Mouse (Mus musculus): Measurements from ENCODE around the gene Brd4. TPM values are rescaled to one million over a fixed set of nuclear protein-coding genes. Genes with fewer than 3 reads are reported as not detected.

The Brd4 gene
- total RNA-seq, 2 experiments from 2014 or later: 61.8 to 116 TPM

Other genes starting within 250 kb of the Brd4 start
- gene Rrp1b, start 248.6 kb downstream of the Brd4 start, total RNA-seq (2015; ENCODE audit: low replicate concordance): 4.0 and 8.8 TPM in 2 replicates
- 1.5 and 5.4 TPM in 2 replicates for gene Rrp1b, start 248.6 kb downstream of the Brd4 start, total RNA-seq (2017; ENCODE audit: low replicate concordance)
- gene Hsf2bp, start 248.4 kb downstream of the Brd4 start, total RNA-seq (2015; ENCODE audit: low replicate concordance): not detected in 2 replicates
- gene Hsf2bp, start 248.4 kb downstream of the Brd4 start, total RNA-seq (2017; ENCODE audit: low replicate concordance): not detected in 2 replicates
- 0.42 TPM in 1 of 2 replicates, not detected in the other for gene Notch3, start 117.9 kb downstream of the Brd4 start, total RNA-seq (2015; ENCODE audit: low replicate concordance)
- 0.26 TPM in 1 of 2 replicates, not detected in the other for gene Notch3, start 117.9 kb downstream of the Brd4 start, total RNA-seq (2017; ENCODE audit: low replicate concordance)
- gene Ephx3, start 95.2 kb downstream of the Brd4 start, total RNA-seq (2015; ENCODE audit: low replicate concordance): 0.84 TPM in 1 of 2 replicates, not detected in the other
- gene Ephx3, start 95.2 kb downstream of the Brd4 start, total RNA-seq (2017; ENCODE audit: low replicate concordance): 1.4 and 2.7 TPM in 2 replicates
- 26.8 and 33.5 TPM in 2 replicates for gene Akap8, start 36.5 kb upstream of the Brd4 start, total RNA-seq (2015; ENCODE audit: low replicate concordance)
- gene Akap8, start 36.5 kb upstream of the Brd4 start, total RNA-seq (2017; ENCODE audit: low replicate concordance): 60.9 and 62.4 TPM in 2 replicates
- 45.8 and 108 TPM in 2 replicates for gene Akap8l, start 65.9 kb upstream of the Brd4 start, total RNA-seq (2015; ENCODE audit: low replicate concordance)
- gene Akap8l, start 65.9 kb upstream of the Brd4 start, total RNA-seq (2017; ENCODE audit: low replicate concordance): 150 and 167 TPM in 2 replicates
- 14.1 and 19.7 TPM in 2 replicates for gene Wiz, start 104.7 kb upstream of the Brd4 start, total RNA-seq (2015; ENCODE audit: low replicate concordance)
- gene Wiz, start 104.7 kb upstream of the Brd4 start, total RNA-seq (2017; ENCODE audit: low replicate concordance): 3.3 and 5.6 TPM in 2 replicates
- 12.6 and 16.3 TPM in 2 replicates for gene Rasal3, start 118.9 kb upstream of the Brd4 start, total RNA-seq (2015; ENCODE audit: low replicate concordance)
- 5.3 and 17.5 TPM in 2 replicates for gene Rasal3, start 118.9 kb upstream of the Brd4 start, total RNA-seq (2017; ENCODE audit: low replicate concordance)
- 1.1 and 3.4 TPM in 2 replicates for gene Pglyrp2, start 139.4 kb upstream of the Brd4 start, total RNA-seq (2015; ENCODE audit: low replicate concordance)
- gene Pglyrp2, start 139.4 kb upstream of the Brd4 start, total RNA-seq (2017; ENCODE audit: low replicate concordance): 1.2 and 2.1 TPM in 2 replicates
- 4.3 TPM in 1 of 2 replicates, not detected in the other for gene Cyp4f39, start 168.0 kb upstream of the Brd4 start, total RNA-seq (2015; ENCODE audit: low replicate concordance)
- gene Cyp4f39, start 168.0 kb upstream of the Brd4 start, total RNA-seq (2017; ENCODE audit: low replicate concordance): 1.5 TPM in 1 of 2 replicates, not detected in the other
- gene Cyp4f17, start 221.3 kb upstream of the Brd4 start, total RNA-seq (2015; ENCODE audit: low replicate concordance): not detected in 2 replicates
- gene Cyp4f17, start 221.3 kb upstream of the Brd4 start, total RNA-seq (2017; ENCODE audit: low replicate concordance): not detected in 2 replicates